Mouse (Mus musculus): Measurements from ENCODE around the gene Nnmt. TPM values are rescaled to one million over a fixed set of nuclear protein-coding genes. Genes with fewer than 3 reads are reported as not detected.
A peak's percentile ranks its signal among the peaks of the same experiment; 100 is the strongest.

Nnmt gene
- polyA plus RNA-seq, 1 experiment from 2014 or later, result 3.4 TPM

DNA sequence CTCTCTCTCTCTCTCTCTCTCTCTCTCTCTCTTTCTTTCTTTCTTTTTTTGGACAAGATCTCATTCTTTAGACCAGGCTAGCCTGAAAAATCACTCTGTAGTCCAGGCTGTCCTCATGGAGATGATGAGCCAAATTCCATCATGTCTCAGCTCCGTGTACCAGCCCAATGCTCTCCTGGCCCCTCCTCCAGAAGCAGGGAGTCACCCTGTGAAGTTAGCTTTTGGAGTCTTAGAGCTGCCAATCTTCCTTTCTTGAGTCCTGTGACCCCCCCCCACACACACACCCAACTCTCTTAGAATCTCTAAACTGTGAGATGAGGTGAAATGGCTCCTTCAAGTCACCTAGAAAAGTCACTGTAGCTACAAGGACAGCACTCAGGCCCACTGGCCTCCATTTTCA is 727 bp downstream of the Nnmt start:
- no peak for ATAC-seq (ENCODE audit: extremely low read depth, insufficient number of reproducible peaks, low FRiP score, low TSS enrichment)
- 0 out of 2 replicates have a peak, but pooled peaks cover 5% of the 10 kb centered on the region for H3K4me1 ChIP-seq
- no peak overlapping the region for H3K27ac ChIP-seq (replicated peaks)
- 36% methylated on average over 1 of the region's 1 CpGs for WGBS
- H3K9ac ChIP-seq, result no peak overlapping the region
- H3K4me3 ChIP-seq, result no peak overlapping the region
- peak overlapping the region; percentile 20; the same call in 1 of the 2 replicates for H3K4me2 ChIP-seq
- H3K36me3 ChIP-seq, result no peaks in the 10 kb centered on the region
- no peaks in the 10 kb centered on the region for H3K27me3 ChIP-seq (replicated peaks)
- H3K9me3 ChIP-seq, result no peaks in the 10 kb centered on the region

DNA sequence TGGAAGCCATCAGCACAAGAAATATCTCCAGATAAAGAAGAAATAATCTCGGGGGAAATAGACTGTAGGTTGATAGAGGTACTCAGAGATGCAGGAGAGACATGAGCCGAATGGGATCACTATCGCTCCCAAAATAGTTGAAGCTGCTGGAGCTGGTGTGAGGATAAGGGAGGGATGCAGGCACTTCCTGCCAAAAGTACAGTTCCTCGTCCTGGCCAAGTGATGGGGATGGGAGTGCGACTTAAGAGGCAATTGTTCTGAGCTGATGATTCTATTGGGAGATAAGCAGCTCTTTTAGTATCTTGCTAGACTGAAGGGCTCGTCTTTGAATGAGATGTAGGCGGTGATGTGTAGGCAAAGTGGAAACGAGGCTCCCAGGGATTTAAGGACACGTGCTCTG is 4.1 kb downstream of the Nnmt start:
- H3K27ac ChIP-seq (replicated peaks), result no peak overlapping the region
- 0 out of 2 replicates have a peak, but pooled peaks cover 5% of the 10 kb centered on the region for H3K4me1 ChIP-seq
- no peak overlapping the region for H3K4me3 ChIP-seq
- H3K4me2 ChIP-seq, result no peak overlapping the region
- H3K36me3 ChIP-seq, result no peaks in the 10 kb centered on the region
- H3K27me3 ChIP-seq (replicated peaks), result 0 out of 2 replicates have a peak, but pooled peaks cover 4% of the 10 kb centered on the region
- no peak for ATAC-seq (ENCODE audit: extremely low read depth, insufficient number of reproducible peaks, low FRiP score, low TSS enrichment)
- no peak overlapping the region for H3K9ac ChIP-seq
- no peaks in the 10 kb centered on the region for H3K9me3 ChIP-seq
- 50% methylated on average over 9 of the region's 9 CpGs for WGBS

DNA sequence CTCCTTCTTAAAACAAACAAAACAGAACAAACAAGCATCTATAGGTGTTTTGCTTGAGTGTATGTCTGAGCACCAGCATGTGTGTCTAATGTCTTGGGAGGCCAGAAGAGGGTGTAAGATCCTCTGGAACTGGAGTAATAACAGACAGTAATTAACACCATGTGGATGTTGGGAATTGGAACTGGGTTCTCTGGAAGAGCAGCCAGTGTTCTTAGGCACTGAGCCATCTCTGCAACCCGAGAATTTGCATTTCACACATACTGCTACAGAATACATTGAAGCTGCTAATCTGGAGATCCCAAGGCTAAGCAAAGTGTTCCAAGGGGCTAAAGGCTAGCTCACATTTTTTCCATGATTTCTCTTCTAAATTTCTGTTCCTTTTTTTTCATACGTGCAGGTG is 4.9 kb downstream of the Nnmt start:
- no peaks in the 10 kb centered on the region for H3K36me3 ChIP-seq
- ATAC-seq (ENCODE audit: extremely low read depth, insufficient number of reproducible peaks, low FRiP score, low TSS enrichment), result no peak
- H3K27me3 ChIP-seq (replicated peaks), result 0 out of 2 replicates have a peak, but pooled peaks cover 4% of the 10 kb centered on the region
- H3K9me3 ChIP-seq, result no peaks in the 10 kb centered on the region
- H3K4me2 ChIP-seq, result no peak overlapping the region
- 51% methylated on average over 2 of the region's 2 CpGs for WGBS
- H3K9ac ChIP-seq, result no peak overlapping the region
- 0 out of 2 replicates have a peak, but pooled peaks cover 3% of the 10 kb centered on the region for H3K4me1 ChIP-seq
- no peak overlapping the region for H3K4me3 ChIP-seq
- H3K27ac ChIP-seq (replicated peaks), result no peak overlapping the region

DNA sequence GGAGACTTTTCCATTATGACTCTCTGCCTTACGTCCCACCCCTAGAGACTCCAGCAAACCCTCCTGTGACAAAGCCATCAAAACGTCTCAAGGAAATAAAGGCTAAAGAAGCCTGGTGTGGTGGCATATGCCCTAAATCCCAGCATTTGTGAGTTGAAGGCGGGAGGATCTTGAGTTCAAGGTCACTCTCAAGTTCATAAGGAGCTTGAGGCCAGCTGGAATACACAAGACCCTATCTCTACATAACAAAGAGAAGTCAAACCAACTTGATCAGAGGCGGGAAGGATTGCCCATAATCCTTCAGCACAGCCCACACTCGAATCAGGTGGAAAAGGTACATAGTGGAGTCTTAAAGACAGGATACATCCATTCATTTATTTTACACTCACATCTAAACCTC is 7.5 kb downstream of the Nnmt start:
- WGBS, result 69% methylated on average over 5 of the region's 5 CpGs
- no peak overlapping the region for H3K4me3 ChIP-seq
- peaks cover 11% of the 10 kb centered on the region for H3K27me3 ChIP-seq (replicated peaks)
- H3K9me3 ChIP-seq, result no peaks in the 10 kb centered on the region
- H3K4me2 ChIP-seq, result no peak overlapping the region
- H3K4me1 ChIP-seq, result no peaks in the 10 kb centered on the region
- ATAC-seq (ENCODE audit: extremely low read depth, insufficient number of reproducible peaks, low FRiP score, low TSS enrichment), result no peak
- no peaks in the 10 kb centered on the region for H3K36me3 ChIP-seq
- no peak overlapping the region for H3K9ac ChIP-seq
- no peak overlapping the region for H3K27ac ChIP-seq (replicated peaks)

DNA sequence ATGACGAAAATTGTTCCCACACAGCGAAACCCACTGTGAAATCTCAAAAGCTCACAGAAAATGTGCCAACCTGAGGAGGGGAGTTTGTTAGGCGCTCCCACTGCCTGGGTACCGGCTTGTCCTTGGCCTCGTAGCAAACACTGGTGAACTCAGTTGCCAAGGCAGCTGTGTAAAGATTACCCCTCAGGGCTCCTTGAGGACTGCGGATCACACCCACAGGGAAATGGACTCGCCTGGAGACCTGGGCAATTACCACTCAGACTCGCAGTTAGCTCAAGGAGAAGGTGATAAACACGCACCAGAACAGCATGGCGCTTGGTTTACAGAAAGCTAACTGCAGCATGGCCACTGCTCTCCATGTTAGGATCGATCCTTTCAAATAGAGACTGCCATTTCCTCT is 8.0 kb downstream of the Nnmt start:
- no peak overlapping the region for H3K9ac ChIP-seq
- H3K27me3 ChIP-seq (replicated peaks), result peaks cover 11% of the 10 kb centered on the region
- no peak overlapping the region for H3K4me3 ChIP-seq
- 70% methylated on average over 11 of the region's 11 CpGs for WGBS
- no peaks in the 10 kb centered on the region for H3K36me3 ChIP-seq
- no peak overlapping the region for H3K27ac ChIP-seq (replicated peaks)
- no peaks in the 10 kb centered on the region for H3K4me1 ChIP-seq
- H3K9me3 ChIP-seq, result no peaks in the 10 kb centered on the region
- H3K4me2 ChIP-seq, result no peak overlapping the region
- ATAC-seq (ENCODE audit: extremely low read depth, insufficient number of reproducible peaks, low FRiP score, low TSS enrichment), result no peak

DNA sequence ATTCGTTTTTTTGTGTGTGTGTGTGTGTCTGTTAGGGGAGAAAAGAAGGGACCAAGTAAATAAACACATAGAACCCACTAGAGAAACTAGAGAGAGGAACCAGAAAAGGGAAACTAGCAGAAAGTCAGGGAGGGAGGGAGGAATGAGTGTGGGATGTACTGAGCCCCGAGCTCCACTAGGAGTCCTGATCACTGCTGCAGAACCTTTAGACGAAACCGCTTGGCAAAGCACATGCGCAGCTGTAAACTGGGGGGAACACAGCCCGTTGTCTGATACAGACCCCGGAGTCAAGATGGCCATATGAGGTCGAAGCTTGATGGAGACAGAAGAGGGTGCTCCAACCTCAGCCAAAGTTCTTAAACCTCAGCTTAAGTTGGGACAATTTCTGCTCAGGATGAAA is 11.0 kb downstream of the Nnmt start:
- no peaks in the 10 kb centered on the region for H3K9me3 ChIP-seq
- H3K36me3 ChIP-seq, result no peaks in the 10 kb centered on the region
- no peak overlapping the region for H3K9ac ChIP-seq
- ATAC-seq (ENCODE audit: extremely low read depth, insufficient number of reproducible peaks, low FRiP score, low TSS enrichment), result no peak
- H3K4me1 ChIP-seq, result no peaks in the 10 kb centered on the region
- H3K4me3 ChIP-seq, result no peak overlapping the region
- H3K4me2 ChIP-seq, result no peak overlapping the region
- 46% methylated on average over 8 of the region's 8 CpGs for WGBS
- H3K27me3 ChIP-seq (replicated peaks), result peaks cover 14% of the 10 kb centered on the region
- no peak overlapping the region for H3K27ac ChIP-seq (replicated peaks)

DNA sequence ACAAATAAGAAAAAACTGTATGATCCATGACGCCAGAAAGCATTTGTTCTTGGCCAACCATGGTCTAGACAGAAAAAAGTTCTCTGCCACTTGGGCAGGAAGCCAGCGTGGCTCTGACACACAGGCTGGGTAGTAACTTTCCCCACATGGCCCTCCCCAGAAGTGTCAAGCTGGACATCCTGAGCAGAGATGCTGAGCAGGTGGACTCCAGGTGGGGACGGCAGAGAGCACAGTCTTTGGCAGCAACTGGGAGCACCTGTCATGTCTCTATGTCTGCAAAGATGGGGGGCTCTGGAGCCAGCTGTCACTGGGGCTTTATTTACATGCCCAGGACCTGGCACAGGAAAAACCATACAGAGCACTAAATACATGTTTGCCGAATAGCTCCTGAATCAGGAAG is 14.3 kb downstream of the Nnmt start:
- no peaks in the 10 kb centered on the region for H3K4me1 ChIP-seq
- no peak overlapping the region for H3K4me3 ChIP-seq
- peaks cover 10% of the 10 kb centered on the region for H3K27me3 ChIP-seq (replicated peaks)
- no peak for ATAC-seq (ENCODE audit: extremely low read depth, insufficient number of reproducible peaks, low FRiP score, low TSS enrichment)
- no peaks in the 10 kb centered on the region for H3K36me3 ChIP-seq
- H3K4me2 ChIP-seq, result no peak overlapping the region
- 71% methylated on average over 4 of the region's 4 CpGs for WGBS
- H3K9me3 ChIP-seq, result no peaks in the 10 kb centered on the region
- no peak overlapping the region for H3K9ac ChIP-seq
- H3K27ac ChIP-seq (replicated peaks), result no peak overlapping the region

DNA sequence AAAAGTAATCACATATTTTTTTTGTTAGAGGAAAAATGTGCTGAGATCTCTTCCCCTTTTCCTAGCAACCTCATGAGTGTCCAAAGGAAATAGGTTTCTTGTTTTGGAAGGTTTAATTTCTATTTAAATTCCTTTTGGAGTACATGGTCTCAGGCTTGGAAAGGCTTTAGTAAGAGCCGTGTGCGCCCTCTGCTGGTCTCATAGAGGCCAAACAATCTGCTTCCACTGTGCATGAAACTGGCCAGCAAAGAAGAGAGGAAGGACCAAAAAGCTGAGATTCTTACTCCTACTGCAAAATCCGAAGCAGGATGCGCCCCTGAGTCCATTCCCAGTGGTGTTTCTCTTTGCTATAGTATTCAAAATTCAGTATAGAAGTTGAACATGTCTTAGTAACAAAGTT is 18.6 kb downstream of the Nnmt start:
- no peak for ATAC-seq (ENCODE audit: extremely low read depth, insufficient number of reproducible peaks, low FRiP score, low TSS enrichment)
- 5% methylated on average over 4 of the region's 4 CpGs for WGBS

DNA sequence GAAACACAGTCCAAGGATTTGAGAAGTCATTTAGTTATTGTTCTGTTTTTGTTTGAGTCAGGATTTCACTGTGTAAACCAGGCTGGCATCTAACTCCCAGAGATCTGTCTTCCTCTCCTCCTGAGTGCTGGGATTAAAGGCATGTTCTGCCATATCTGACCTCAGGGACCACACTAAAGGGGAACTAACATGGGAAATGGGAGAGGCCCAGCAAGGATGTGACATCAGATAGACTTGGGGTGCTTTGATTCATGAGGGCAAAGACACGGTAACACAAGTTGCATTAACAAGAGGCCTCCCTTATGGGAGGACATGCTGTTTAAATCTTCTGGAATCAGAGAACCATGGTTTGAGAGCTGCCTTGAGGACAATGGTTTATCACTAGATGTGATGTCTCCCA is 24.1 kb downstream of the Nnmt start:
- H3K27ac ChIP-seq (replicated peaks), result no peak overlapping the region
- 74% methylated on average over 1 of the region's 1 CpGs for WGBS
- H3K36me3 ChIP-seq, result no peaks in the 10 kb centered on the region
- H3K9me3 ChIP-seq, result peaks cover 7% of the 10 kb centered on the region; the same call in 1 of the 2 replicates
- H3K27me3 ChIP-seq (replicated peaks), result no peaks in the 10 kb centered on the region
- no peaks in the 10 kb centered on the region for H3K4me1 ChIP-seq
- no peak overlapping the region for H3K4me2 ChIP-seq
- no peak overlapping the region for H3K9ac ChIP-seq
- ATAC-seq (ENCODE audit: extremely low read depth, insufficient number of reproducible peaks, low FRiP score, low TSS enrichment), result no peak
- no peak overlapping the region for H3K4me3 ChIP-seq

More for the DNA sequence above, 18.6 kb downstream of the Nnmt start:
- H3K4me1 ChIP-seq, result no peaks in the 10 kb centered on the region
- peaks cover under 1% of the 10 kb centered on the region; the same call in 1 of the 2 replicates for H3K27me3 ChIP-seq (replicated peaks)
- no peak overlapping the region for H3K27ac ChIP-seq (replicated peaks)
- no peak overlapping the region for H3K9ac ChIP-seq
- peaks cover 7% of the 10 kb centered on the region; the same call in 1 of the 2 replicates for H3K9me3 ChIP-seq
- H3K4me2 ChIP-seq, result no peak overlapping the region
- no peak overlapping the region for H3K4me3 ChIP-seq
- no peaks in the 10 kb centered on the region for H3K36me3 ChIP-seq

DNA sequence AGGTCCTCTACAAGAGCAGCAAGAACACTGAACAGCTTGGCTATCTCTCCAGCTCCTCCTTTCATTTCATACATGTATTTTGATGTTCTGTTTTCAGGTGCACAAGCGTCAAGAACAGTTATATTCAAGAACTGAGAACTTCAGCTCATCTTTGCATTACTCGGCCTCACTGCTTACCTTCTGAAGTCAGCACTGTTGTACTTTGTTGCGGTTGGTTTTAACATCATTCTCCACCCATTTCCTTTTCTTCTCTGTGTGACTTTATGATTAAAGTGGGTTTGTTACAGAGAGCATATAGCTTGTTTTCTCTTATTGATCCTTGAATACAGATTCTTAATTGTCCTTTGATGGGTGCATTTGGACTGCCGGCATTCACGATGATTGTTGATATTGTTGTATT is 42.6 kb downstream of the Nnmt start:
- Histone ChIP-seq H3K4me2 (no peak overlapping the region), H3K27ac (replicated peaks) (no peak overlapping the region), H3K4me1 (no peaks in the 10 kb centered on the region), H3K36me3 (no peaks in the 10 kb centered on the region), H3K4me3 (no peak overlapping the region), H3K9me3 (no peaks in the 10 kb centered on the region), H3K9ac (no peak overlapping the region), H3K27me3 (replicated peaks) (peaks cover 3% of the 10 kb centered on the region; the same call in 1 of the 2 replicates)
- no peak for ATAC-seq (ENCODE audit: extremely low read depth, insufficient number of reproducible peaks, low FRiP score, low TSS enrichment)
- 87% methylated on average over 5 of the region's 5 CpGs for WGBS

DNA sequence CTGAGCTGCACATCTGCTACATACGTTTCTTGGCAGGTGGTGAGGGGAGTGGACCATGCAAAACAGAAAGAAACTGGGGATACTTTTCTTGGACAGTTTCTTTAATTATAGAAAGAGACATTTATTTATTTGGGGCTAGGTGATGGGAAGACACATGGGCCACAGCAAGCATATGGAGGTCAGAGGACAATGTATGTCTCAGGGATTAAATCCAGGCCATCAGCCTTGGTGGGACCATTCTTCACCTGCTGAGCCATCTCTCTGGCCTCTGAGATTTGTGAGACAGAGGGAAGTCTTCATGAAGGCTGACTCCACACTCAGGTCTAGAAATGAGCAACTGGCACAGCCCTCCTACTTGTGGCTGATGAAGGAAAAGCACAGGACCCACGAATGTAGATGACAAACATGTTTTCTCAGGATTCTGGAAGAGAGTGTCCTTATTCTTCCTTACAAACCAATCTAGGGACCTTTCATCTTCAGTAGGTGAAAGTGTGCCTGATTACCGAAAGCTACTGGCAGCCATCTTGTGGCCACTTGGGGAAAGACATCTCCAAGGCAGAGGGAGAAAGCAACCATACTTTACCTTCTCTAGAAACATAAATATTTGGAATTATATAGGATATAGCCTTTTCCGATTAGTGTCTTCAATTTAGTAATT is 45.3 kb downstream of the Nnmt start:
- Histone ChIP-seq H3K27ac (replicated peaks) (no peak overlapping the region), H3K9ac (no peak overlapping the region), H3K4me2 (no peak overlapping the region), H3K4me1 (no peaks in the 10 kb centered on the region), H3K36me3 (no peaks in the 10 kb centered on the region), H3K27me3 (replicated peaks) (peaks cover 3% of the 10 kb centered on the region; the same call in 1 of the 2 replicates), H3K9me3 (no peaks in the 10 kb centered on the region), H3K4me3 (no peak overlapping the region)
- ATAC-seq (ENCODE audit: extremely low read depth, insufficient number of reproducible peaks, low FRiP score, low TSS enrichment), result no peak
- WGBS, result 21% methylated on average over 4 of the region's 4 CpGs

DNA sequence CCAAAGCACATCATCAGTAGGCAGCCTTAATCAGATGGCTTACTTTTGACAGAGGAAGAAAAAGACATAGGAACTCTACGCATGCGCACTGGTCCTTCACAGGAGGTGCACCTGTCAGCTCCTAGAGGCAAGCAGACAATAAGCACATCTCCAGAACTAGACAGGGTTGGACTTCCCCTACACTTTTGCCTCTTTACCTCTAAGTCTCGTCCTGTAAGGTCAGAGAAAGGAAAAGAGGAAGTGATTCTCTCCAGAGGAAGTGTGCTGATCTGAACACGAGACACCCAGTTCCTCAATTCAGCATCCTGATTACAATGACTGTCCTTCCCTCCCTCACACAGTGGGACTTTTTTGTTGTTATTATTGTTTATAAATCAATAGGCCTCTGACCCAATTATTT is 46.3 kb downstream of the Nnmt start:
- WGBS, result 64% methylated on average over 4 of the region's 4 CpGs
- Histone ChIP-seq H3K9me3 (no peaks in the 10 kb centered on the region), H3K4me2 (no peak overlapping the region), H3K27me3 (replicated peaks) (peaks cover 3% of the 10 kb centered on the region; the same call in 1 of the 2 replicates), H3K9ac (no peak overlapping the region), H3K4me3 (no peak overlapping the region), H3K36me3 (no peaks in the 10 kb centered on the region), H3K4me1 (no peaks in the 10 kb centered on the region), H3K27ac (replicated peaks) (no peak overlapping the region)
- no peak for ATAC-seq (ENCODE audit: extremely low read depth, insufficient number of reproducible peaks, low FRiP score, low TSS enrichment)
